Mouse (Mus musculus) T-cell, adult 66 days (primary cell): ENCODE data around the gene 2310022A10Rik. TPM values are rescaled to one million over a fixed set of nuclear protein-coding genes. Genes with fewer than 3 reads are reported as not detected.

Experiments
- total RNA-seq, 2 experiments: library from RNA; stranded (reverse); gene quantifications; 3 replicates in 1 of 2; 4 replicates in 1 of 2; pipeline ENCODE4 v1.2.4; 2023

Gene 2310022A10Rik
- total RNA-seq: 10 to 100 TPM; 23.2 to 28.0 TPM

DNA sequence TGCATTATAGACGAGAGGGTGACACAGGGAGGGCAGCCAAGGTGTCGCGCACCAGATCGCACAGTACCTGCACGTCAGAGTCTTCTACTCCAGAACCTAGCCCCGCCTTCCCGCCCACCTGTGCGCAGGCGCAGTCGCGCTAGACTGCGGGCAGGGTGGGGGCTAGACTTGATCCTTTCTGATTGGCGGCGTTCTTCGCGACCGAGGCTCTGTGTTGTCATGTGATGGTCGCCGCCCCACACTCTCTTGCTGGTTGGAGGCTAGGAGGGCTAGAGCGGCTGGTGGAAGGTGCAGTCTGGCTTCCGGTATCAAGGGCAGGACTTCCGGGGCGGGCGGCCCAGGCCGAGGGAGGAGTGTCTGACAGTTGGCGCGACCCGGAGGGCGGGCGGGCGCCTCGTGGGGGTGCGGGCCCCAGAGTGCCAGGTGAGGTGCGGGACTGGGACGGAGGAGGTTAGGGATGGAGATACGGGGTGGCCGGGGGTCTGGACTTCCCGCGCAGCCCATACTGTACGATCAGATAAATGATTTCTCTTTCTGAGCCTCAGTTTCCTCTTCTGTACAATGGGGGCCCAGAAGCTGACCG, at the start of gene 2310022A10Rik, which contains the start of gene Pld3:
2310022A10Rik (plus strand) TSS at position 303 of the 583 bp plus-strand sequence.
Pld3 (minus strand) TSS at position 288 of the 583 bp plus-strand sequence.

GRCm38 (mm10) chr7:27522967-27523366, 30.1 kb upstream of the 2310022A10Rik start, which contains the start of gene Hipk4:
Gene Hipk4, plus strand, starts transcription at chr7:27523267.

GRCm38 (mm10) chr7:27591266-27592216, 38.5 kb downstream of the 2310022A10Rik start, which contains the start of gene Akt2:
Gene Akt2, plus strand, starts transcription at chr7:27591552.

Other genes with a start within 250 kb of the 2310022A10Rik start
- under 1 TPM; 0.56 to 0.90 TPM for gene Ltbp4, start 215.5 kb upstream of the 2310022A10Rik start, total RNA-seq
- gene Shkbp1, start 197.2 kb upstream of the 2310022A10Rik start, total RNA-seq: 10 to 100 TPM; 80.3 to 82.3 TPM
- 1 to 10 TPM; 1.4 to 6.8 TPM for gene Gm20479, start 195.8 kb upstream of the 2310022A10Rik start, total RNA-seq
- not detected for gene Sptbn4, start 105.5 kb upstream of the 2310022A10Rik start, total RNA-seq
- gene Blvrb, start 105.3 kb upstream of the 2310022A10Rik start, total RNA-seq: 10 to 100 TPM; 11.0 to 13.4 TPM
- gene Sertad3, start 79.5 kb upstream of the 2310022A10Rik start, total RNA-seq: 10 to 100 TPM; 13.1 to 15.4 TPM
- 10 to 100 TPM; 32.9 to 42.1 TPM for gene Sertad1, start 66.3 kb upstream of the 2310022A10Rik start, total RNA-seq
- 1 to 10 TPM; 1.5 to 1.6 TPM for gene Prx, start 53.9 kb upstream of the 2310022A10Rik start, total RNA-seq
- gene Hipk4, start 30.0 kb upstream of the 2310022A10Rik start, total RNA-seq: under 1 TPM; 0.21 to 0.55 TPM
- 100 to 1,000 TPM; 117 to 120 TPM for gene Pld3, start within 50 bp of the 2310022A10Rik start, total RNA-seq
- gene Akt2, start 38.3 kb downstream of the 2310022A10Rik start, total RNA-seq: 100 to 1,000 TPM; 142 to 145 TPM
- gene Ttc9b, start 100.7 kb downstream of the 2310022A10Rik start, total RNA-seq: under 1 TPM in 1 of 2 experiments, not detected in 1; 0.35 TPM
- gene Map3k10, start 121.4 kb downstream of the 2310022A10Rik start, total RNA-seq: 10 to 100 TPM; 14.4 to 21.8 TPM
- gene Zfp607b, start 136.1 kb downstream of the 2310022A10Rik start, total RNA-seq: 1 to 10 TPM; 1.3 to 1.9 TPM
- 10 to 100 TPM; 14.3 to 20.1 TPM for gene Zfp60, start 178.2 kb downstream of the 2310022A10Rik start, total RNA-seq